Mouse (Mus musculus) bone marrow, adult 2 months (tissue): ENCODE measurements at regions not wholly inside any gene's neighbourhood (a gene's known extent, or its start where the extent isn't known, plus 50 kb on each side); places are given as distances from the start of the nearest gene placed in this dataset.

ENCODE experiments used
- H3K27ac ChIP-seq: fragments of 200-500 bp; 2 replicates; pipeline ENCODE4 v1.5.1; 2012; ENCODE audit warnings: low read depth, mild to moderate bottlenecking, control low read depth, inconsistent platforms, low read length; ENCODE audit not compliant: control insufficient read depth, poor library complexity, insufficient read depth
- H3K4me1 ChIP-seq: fragments of 200-500 bp; 2 replicates; pipeline ENCODE4 v1.6.1; 2011; ENCODE audit warnings: low read length; ENCODE audit not compliant: control insufficient read depth, insufficient read depth
- H3K4me3 ChIP-seq: fragments of 200-500 bp; replicated peaks from 2 replicates; pipeline ENCODE3; 2011; ENCODE audit warnings: mild to moderate bottlenecking, low read depth, low read length, control low read depth; ENCODE audit not compliant: control insufficient read depth
- CTCF ChIP-seq: fragments of 200-500 bp; IDR thresholded peaks from 2 replicates; pipeline ENCODE4 v1.5.1; 2011; ENCODE audit warnings: low read length, control low read depth; ENCODE audit not compliant: control insufficient read depth, insufficient read depth
- POLR2A ChIP-seq: fragments of 200-500 bp; IDR thresholded peaks from 2 replicates; pipeline ENCODE4 v1.6.1; 2011; ENCODE audit warnings: low read depth, mild to moderate bottlenecking, control low read depth, low read length, borderline replicate concordance; ENCODE audit not compliant: control insufficient read depth
- WGBS: fragments of 180-500 bp; shearing (Covaris S2); methylation state at CpG from one replicate; pipeline ENCODE4 v1.1.7; 2018; 5-methylcytosine and 5-hydroxymethylcytosine counted together

DNA sequence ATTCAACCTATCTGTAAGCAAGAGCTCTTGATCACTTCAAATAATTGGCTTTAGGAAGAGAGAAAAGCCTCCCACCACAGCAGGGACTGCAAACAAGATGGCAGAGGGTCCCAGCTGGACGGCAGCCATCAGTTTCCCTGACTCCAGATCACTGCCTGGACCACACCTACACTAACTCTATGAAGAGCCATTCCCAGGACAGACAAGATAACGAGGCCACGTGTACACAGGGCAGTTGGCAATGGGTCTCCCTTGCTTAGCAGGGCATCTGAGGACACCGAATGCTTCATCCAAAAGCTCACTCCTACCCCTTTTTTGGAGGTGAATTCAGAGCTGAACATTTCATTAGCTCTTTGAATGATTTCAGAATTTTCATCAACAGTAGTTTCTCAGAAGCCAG, 179.9 kb downstream of the Mreg start:
- WGBS, result 76% methylated on average over 4 of the region's 4 CpGs
- no peak for TF ChIP-seq POLR2A
- no peak for TF ChIP-seq CTCF

DNA sequence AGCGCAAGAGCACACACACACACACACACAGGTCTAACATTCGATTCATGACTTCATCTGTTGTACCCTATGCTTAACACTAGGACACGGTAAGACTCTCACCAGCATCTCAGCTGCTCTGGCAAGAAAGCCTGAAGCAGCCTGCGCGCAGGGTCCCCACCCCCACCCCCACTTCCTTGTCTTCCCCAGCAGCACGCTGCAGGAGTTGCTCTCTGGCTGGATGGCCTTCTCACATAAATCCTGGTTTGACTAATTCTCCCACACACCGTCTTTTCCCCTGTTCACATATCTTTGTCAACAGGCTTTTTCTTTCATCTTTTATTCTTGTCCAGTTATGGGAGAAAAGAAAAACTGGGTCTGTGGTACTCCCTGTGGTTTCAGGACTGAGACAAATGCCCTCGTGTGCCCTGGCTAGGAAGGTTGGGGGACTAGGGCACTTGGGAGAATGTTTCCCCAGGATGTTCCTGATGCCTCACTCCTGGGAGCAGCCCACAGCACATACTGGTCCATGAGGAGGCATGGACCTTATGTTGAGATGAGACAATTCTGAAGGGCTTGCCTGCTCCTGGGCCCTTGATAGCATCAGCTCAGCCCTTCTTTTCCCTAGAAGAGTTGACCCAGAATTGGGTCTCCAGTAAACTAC, 181.2 kb downstream of the Mreg start:
- H3K4me3 ChIP-seq, result no peak overlapping the region
- H3K4me1 ChIP-seq, result no peaks in the 10 kb centered on the region
- no peak for TF ChIP-seq POLR2A
- no peak for TF ChIP-seq CTCF
- H3K27ac ChIP-seq, result no peak overlapping the region
- WGBS, result 53% methylated on average over 8 of the region's 8 CpGs

More for the DNA sequence above, 179.9 kb downstream of the Mreg start:
- H3K4me3 ChIP-seq, result no peak overlapping the region
- H3K4me1 ChIP-seq, result no peaks in the 10 kb centered on the region
- no peak overlapping the region for H3K27ac ChIP-seq

DNA sequence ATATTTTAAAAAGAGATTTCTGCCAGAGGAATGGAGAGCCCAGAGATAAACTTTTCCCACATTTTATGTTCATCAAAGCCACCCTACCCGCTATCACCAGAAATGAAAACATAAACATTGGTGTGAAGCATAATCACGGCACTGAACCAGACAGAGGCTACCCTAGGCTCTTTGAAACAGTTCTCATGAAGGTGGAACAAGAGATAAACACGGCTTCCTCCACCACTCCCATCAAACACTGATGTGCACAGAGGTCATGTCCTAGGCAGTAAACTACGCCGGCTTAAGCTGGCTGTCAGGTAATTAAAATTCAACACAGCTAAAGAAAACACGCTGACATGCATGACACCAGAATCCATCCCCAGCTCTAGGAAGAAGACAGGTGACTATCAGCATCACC, 182.5 kb downstream of the Mreg start:
- TF ChIP-seq CTCF (no peak), POLR2A (no peak)
- WGBS, result 81% methylated on average over 6 of the region's 6 CpGs
- Histone ChIP-seq H3K4me1 (no peaks in the 10 kb centered on the region), H3K27ac (no peak overlapping the region), H3K4me3 (no peak overlapping the region)

DNA sequence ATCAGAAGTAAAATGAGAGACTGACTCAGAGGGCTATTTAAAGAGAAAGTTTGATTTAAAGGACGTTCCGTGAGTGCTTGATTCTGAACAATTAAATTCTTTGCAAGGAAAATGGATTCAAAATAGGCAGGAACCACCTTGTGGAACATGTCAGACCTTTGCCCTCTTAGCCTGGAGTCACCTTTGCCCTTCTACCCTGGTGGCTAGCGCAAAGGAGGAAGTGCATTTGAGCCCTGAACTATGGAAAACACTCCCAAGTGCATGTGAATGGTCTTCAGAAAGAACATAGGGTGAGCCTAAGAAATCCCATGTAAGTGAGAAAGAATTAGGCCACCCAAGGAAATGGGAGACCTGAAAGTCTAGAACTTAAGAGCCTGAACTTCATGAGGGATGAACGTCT, 185.2 kb downstream of the Mreg start:
- Histone ChIP-seq H3K4me1 (no peaks in the 10 kb centered on the region), H3K4me3 (no peak overlapping the region), H3K27ac (no peak overlapping the region)
- whole genome bisulfite sequencing, result 87% methylated on average over 4 of the region's 4 CpGs
- TF ChIP-seq CTCF, result no peak
- TF ChIP-seq POLR2A, result no peak

DNA sequence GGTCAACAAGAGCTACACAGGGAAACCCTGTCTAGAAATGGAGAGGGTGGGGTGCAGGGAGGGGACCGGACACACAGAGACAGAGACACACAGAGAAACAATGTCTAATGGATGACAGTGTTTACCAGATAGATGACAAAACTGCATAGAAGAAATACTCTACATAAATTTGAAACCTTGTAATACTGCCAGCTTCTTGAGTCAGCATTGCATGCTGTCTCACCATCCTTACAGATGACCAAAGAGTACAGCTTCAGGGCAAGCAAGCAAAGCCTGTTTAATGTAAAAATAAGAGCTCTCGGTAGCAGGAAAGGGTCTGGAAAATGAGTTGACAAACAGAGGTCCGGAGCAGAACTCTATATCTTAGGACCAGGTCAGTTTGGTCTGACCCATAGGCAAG, 189.5 kb downstream of the Mreg start:
- Histone ChIP-seq H3K4me1 (no peaks in the 10 kb centered on the region), H3K27ac (no peak overlapping the region), H3K4me3 (no peak overlapping the region)
- no peak for TF ChIP-seq CTCF
- no peak for TF ChIP-seq POLR2A
- 83% methylated on average over 3 of the region's 3 CpGs for whole genome bisulfite sequencing

DNA sequence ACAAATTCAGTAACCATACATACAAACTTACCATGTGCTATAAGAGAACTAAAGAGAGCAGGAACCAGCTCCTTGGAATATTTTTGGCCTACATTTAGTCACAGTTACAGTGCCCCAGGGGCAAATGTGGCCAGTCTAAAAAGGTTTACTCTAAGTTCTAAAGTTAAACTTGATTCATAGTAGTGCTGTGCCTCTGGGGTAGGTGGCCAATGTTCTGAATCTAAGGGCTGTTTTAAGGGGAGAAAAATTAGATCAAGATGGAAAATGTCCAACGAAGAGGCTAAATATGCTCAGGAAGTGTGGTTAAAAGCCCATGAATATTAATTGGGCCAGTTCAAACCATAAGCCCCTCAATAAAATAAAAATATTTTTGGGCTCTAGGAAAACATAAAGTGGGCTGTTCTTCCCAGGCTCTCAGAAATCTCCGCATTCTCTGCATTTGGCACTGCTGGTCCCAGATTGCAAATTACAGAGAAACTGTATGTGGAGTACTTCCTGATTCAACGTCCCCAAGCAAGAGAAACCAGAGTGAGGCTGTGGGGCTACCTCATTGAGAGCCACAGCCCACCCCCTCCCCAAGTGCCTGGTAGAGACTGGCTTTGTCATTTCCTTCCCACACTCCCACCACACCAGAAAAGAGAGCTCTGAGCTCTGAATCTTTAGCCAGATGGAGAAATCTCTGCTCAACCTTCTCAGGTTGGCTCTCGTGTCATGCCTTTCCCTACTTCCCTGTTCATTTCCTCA, 193.5 kb downstream of the Mreg start:
- WGBS, result 28% methylated on average over 4 of the region's 4 CpGs
- no peak overlapping the region for H3K27ac ChIP-seq
- H3K4me3 ChIP-seq, result no peak overlapping the region
- TF ChIP-seq POLR2A (no peak), CTCF (no peak)
- no peaks in the 10 kb centered on the region for H3K4me1 ChIP-seq

DNA sequence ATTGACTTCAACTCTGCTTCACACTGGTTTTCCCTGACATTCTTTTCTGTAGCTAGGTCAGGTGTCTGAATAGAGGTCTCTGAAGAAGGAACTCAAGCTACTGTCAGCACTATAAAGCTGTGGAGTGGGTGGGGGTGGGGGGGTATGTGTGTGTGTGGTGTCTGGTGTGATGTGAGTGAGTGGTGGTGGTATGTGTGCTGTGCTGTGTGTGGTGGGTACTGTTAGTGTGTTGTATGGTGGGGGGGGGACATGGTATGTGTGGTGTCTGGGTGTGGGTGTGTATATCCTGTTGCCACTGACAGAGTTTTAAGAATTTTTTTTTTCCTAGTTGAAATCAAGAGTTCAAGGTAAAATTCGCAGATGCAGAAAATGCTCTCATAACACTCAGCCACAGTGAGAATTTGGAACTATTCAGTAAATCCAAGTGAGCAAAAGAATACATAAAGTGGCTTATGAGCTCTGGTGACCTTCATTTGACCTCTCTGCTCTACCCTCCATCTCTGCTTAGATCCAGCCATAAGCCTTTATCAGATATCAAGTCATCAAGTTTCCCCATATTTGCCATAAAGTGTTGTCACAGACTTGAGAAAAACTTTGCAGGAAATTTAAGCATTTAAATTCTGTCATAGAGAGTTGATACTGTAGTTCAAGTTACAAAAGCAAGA, 194.2 kb downstream of the Mreg start:
- H3K4me1 ChIP-seq, result no peaks in the 10 kb centered on the region
- 69% methylated on average over 1 of the region's 1 CpGs for WGBS

DNA sequence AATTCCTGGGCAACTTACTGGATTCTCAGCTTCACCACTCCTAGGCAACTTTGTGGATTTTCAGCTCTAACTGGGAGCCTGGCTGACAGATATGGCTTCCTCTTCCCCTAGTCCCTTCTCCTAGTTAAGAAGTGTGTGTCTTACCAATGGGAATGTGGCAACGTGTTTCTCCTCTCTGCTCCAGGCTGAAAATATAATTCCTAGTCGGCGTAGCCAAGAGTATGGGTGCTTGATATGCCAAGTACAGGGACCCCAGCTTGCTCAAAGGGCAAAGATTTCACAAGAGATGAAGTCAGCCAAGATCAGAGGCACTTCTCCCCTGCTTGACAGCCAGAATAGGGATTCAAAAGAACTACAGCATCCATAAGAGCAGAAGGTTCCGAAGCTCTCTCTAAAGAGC, 196.6 kb downstream of the Mreg start:
- 91% methylated on average over 4 of the region's 4 CpGs for WGBS
- H3K4me1 ChIP-seq, result no peaks in the 10 kb centered on the region
- H3K4me3 ChIP-seq, result no peak overlapping the region
- H3K27ac ChIP-seq, result no peak overlapping the region
- TF ChIP-seq POLR2A, result no peak

More for the DNA sequence above, 194.2 kb downstream of the Mreg start:
- Histone ChIP-seq H3K4me3 (no peak overlapping the region), H3K27ac (no peak overlapping the region)
- TF ChIP-seq POLR2A (no peak), CTCF (no peak)
